ENCODE assay signal across 9 mouse cellular contexts in the genomic region with DNA sequence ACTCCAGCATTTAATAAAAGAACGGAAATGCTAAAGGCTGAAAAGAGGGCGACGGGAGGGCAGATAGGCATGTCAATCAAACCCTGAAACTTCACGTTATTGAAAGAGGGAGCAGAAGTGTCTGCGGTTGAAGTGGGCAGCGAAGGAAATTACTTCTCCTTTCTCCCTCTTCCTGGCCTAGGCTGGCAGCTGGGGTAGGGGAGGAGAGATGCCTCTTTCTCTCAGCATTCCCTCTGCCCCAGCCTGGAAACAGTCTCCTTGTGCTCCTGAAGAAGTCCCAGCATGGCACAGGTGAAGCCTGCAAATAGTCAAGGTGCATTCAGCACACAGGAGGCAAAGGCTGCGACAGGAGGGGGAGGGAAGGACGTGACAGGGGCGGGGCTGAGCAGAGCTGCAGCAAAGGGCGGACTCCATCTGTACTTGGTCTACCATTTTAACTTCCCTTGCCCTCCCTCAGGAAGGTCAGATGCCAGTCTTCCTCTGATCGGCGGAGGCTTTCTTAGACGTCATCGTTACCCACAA.
A peak's percentile ranks its signal among the peaks of the same experiment; 100 is the strongest.
DNase-seq lines count a peak whose midpoint lies in the region; ATAC-seq and TF ChIP-seq lines count a peak whose summit lies in the region.
"Had no signal": no experiment of that assay in that cellular context is flagged by ENCODE, and none has a peak within 500 bp of the region (broad histone marks: within the 10 kb centered on the region; RNA-seq: fewer than 3 reads in every experiment).

No protein-coding gene starts in this region.

- peak overlapping the region; percentile 84 for H3K27ac ChIP-seq in bone marrow, adult 2 months (ENCODE audit: control insufficient read depth, insufficient read depth, low read depth, low read length, poor library complexity)
- H3K27ac ChIP-seq in hindbrain, postnatal 0 days = no peak overlapping the region
- H3K27ac ChIP-seq: embryonic facial prominence, embryonic 13.5 days had no signal

- WGBS in bone marrow, adult 2 months = 2% methylated on average over 14 of the region's 14 CpGs
- WGBS in hindbrain, postnatal 0 days = 42% methylated on average over 14 of the region's 14 CpGs

- H3K4me1 ChIP-seq in bone marrow, adult 2 months (ENCODE audit: control insufficient read depth, insufficient read depth, low read length) = peaks cover 5% of the 10 kb centered on the region; the same call in 1 of the 2 replicates
- peaks cover 16% of the 10 kb centered on the region; the same call in 1 of the 2 replicates for H3K4me1 ChIP-seq in hindbrain, postnatal 0 days (ENCODE audit: insufficient read depth, low read length)

- TF ChIP-seq CTCF in bone marrow, adult 2 months (IDR thresholded peaks at IDR 0.05; ENCODE audit: control insufficient read depth, insufficient read depth, low read length) = no peak
- no peak for TF ChIP-seq CTCF in hindbrain, postnatal 0 days (IDR thresholded peaks at IDR 0.05; ENCODE audit: low read depth)

- no peaks in the 10 kb centered on the region for H3K27me3 ChIP-seq in hindbrain, postnatal 0 days (ENCODE audit: insufficient read depth, low read length)
- H3K27me3 ChIP-seq: embryonic facial prominence, embryonic 13.5 days had no signal

- peak overlapping the region; percentile 73 for H3K4me3 ChIP-seq in bone marrow, adult 2 months (replicated peaks; ENCODE audit: control insufficient read depth, low read depth, low read length)
- no peak overlapping the region for H3K4me3 ChIP-seq in hindbrain, postnatal 0 days (ENCODE audit: low read length)
- H3K4me3 ChIP-seq: embryonic facial prominence, embryonic 13.5 days had no signal

- no peak overlapping the region for H3K9ac ChIP-seq in hindbrain, postnatal 0 days (replicated peaks; ENCODE audit: low read length)
- H3K9ac ChIP-seq: embryonic facial prominence, embryonic 13.5 days had no signal

- H3K9me3 ChIP-seq in hindbrain, postnatal 0 days (ENCODE audit: low read length) = no peaks in the 10 kb centered on the region
- H3K9me3 ChIP-seq: embryonic facial prominence, embryonic 13.5 days had no signal

- peak overlapping the region; percentile 9; the same call in 1 of the 2 replicates for H3K4me2 ChIP-seq in hindbrain, postnatal 0 days (ENCODE audit: low read depth, low read length)
- H3K4me2 ChIP-seq: embryonic facial prominence, embryonic 13.5 days had no signal

- no peak for DNase-seq in hindbrain, postnatal 0 days (ENCODE audit: low spot score)
- peak; percentile 18 to 30 for DNase-seq in monocyte, adult 2 months (ENCODE audit: low read depth in 1 of 2, low spot score in 2 of 2)
- DNase-seq in adrenal gland, postnatal 14 days = no peak
- DNase-seq in layer of hippocampus, adult 9-11 months = no peak
- DNase-seq in frontal cortex, adult 2 months (ENCODE audit: extremely low spot score in 1 of 2, low spot score in 1 of 2) = no peak
- no peak for DNase-seq in cerebellum, postnatal 10 days

- no peaks in the 10 kb centered on the region for H3K36me3 ChIP-seq in hindbrain, postnatal 0 days (ENCODE audit: insufficient read depth, low read length)
- H3K36me3 ChIP-seq: embryonic facial prominence, embryonic 13.5 days had no signal

- peak; percentile 36; the same call in 1 of the 2 replicates for TF ChIP-seq POLR2A in bone marrow, adult 2 months (IDR thresholded peaks at IDR 0.05; ENCODE audit: borderline replicate concordance, control insufficient read depth, low read depth, low read length)

- peak; percentile 80 for ATAC-seq in CD4-positive, CD25-positive, alpha-beta regulatory T cell, adult 4 months
- no peak for ATAC-seq in hindbrain, postnatal 0 days

Comparison
In these comparisons a context has a peak if more than half of its experiments do, and no peak if none do; other contexts are left out.
1. DNase-seq: peak in monocyte, adult 2 months (2 of 2); none in hindbrain, postnatal 0 days (single experiment), adrenal gland, postnatal 14 days (single experiment), layer of hippocampus, adult 9-11 months (single experiment), frontal cortex, adult 2 months (0 of 2) and cerebellum, postnatal 10 days (0 of 2).